Mouse (Mus musculus) megakaryocyte, embryonic 14.5 days (primary cell): Measurements from ENCODE around the gene Ola1.

ENCODE experiments used
- FLI1 ChIP-seq: IDR thresholded peaks from 2 replicates; pipeline ENCODE4 v1.6.1; 2012; ENCODE audit warnings: low read length, inconsistent platforms, mixed read lengths
- GATA1 ChIP-seq: IDR thresholded peaks from 3 replicates; pipeline ENCODE4 v1.6.1; 2012; ENCODE audit warnings: mixed read lengths, low read length, inconsistent platforms, borderline replicate concordance

DNA sequence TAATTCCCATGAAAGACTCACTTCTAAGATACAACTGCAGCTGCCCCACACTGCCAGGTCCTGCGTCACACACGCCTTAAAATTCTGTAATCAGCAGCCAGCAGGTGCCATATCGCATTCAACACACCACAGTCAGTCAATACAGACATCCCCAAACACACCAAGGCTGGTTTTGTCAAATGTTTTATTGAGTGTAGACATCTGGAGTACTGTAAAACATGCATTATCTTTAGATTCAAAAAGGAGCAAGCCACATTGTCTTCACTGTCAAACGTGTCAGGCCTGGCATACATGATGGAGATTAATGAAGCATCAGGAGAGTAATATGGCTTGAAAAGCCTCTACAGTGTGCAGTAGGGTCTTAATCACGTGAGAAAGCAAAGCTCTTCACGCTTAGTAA, 125.7 kb downstream of the Ola1 start:
- no peak for TF ChIP-seq GATA1
- no peak for TF ChIP-seq FLI1
